Mouse (Mus musculus) right cerebral cortex, postnatal 14 days (tissue): Measurements from ENCODE around the gene Arhgap31.

Experiments used
- DNase-seq: peaks from one replicate; pipeline ENCODE4 v3.0.0; 2022

Arhgap31 gene

GRCm38 (mm10) chr16:38648155-38648554, 64.9 kb downstream of the Arhgap31 start:
- no peak for DNase-seq

GRCm38 (mm10) chr16:38644455-38644854, 68.6 kb downstream of the Arhgap31 start:
- no peak for DNase-seq

GRCm38 (mm10) chr16:38637085-38637484, 76.0 kb downstream of the Arhgap31 start:
- no peak for DNase-seq

DNA sequence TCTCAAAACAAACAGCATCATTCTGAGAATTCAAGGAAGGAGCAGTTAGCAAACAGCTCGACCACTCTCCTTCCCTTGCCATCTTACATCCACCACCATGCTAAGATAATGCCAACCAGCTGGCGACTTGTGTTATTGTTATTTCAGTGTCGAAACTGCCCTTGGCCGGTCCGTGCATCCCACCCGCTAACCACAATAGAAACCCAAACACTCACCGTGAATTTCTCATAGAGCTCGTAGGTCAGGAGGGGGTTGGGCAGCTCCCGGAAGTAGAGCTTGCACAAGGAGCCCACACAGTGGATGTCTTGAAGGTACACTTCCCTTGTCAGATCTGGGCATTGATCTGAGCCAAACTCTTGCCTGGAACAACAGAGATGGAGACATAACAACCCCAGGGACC, 76.4 kb downstream of the Arhgap31 start:
- DNase-seq, result no peak

DNA sequence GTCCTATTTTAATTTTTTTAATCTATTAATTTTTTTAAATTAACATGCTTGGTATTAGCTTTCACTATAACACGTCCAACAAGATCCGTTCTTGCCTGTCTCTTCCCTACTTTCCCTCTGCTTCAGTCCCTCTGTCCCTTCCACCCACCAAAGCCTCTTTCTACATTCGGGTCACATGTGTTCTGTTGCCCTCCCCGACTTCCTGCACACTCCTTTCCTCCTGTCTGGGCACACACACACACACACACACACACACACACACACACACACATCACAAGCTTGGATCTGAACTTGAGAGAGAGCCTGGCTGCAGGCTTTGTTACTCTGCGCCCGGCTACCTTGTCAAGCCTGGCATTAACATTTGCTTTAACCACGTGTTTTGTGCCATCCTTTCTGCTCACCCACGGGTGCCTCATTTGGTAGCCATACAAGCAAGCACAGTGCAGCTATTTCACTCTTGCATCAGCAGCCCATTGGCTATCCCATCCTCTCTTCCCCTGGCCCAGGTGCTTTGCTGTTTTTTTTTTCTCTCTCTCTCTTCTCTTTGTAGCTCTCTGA, 77.2 kb downstream of the Arhgap31 start:
- no peak for DNase-seq

DNA sequence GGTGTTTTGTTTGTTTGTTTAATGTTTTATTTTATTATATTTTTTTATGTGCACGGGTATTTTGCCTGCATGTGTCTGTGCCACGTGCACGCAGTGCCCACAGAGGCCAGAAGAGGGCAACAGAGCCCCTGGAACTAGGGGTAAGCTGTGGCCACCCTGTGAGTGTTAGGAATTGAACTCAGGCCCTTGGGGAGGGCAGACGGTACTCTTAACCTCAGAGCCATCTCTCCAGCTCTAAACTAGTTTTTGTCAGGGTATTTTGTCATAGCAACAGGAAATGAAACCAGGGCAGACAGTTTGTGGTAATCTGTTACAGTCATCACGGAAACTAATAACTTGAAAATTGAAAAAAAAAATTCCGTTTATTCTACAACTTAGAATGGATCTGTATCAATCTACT, 80.9 kb downstream of the Arhgap31 start:
- peak; percentile 52 for DNase-seq

- no peak for DNase-seq
These were observed 87.2 kb downstream of the Arhgap31 start for GRCm38 (mm10) chr16:38625811-38626369.

- no peak for DNase-seq
These were observed 87.7 kb downstream of the Arhgap31 start for GRCm38 (mm10) chr16:38625411-38625810.

- DNase-seq, result no peak
These were observed 88.8 kb downstream of the Arhgap31 start for GRCm38 (mm10) chr16:38624303-38624702.

GRCm38 (mm10) chr16:38622283-38622682, 90.8 kb downstream of the Arhgap31 start:
- DNase-seq, result no peak

- no peak for DNase-seq
These were observed 92.2 kb downstream of the Arhgap31 start for GRCm38 (mm10) chr16:38620696-38621450.

- peak; percentile 83 for DNase-seq
These were observed 94.0 kb downstream of the Arhgap31 start for GRCm38 (mm10) chr16:38619054-38619453.

DNA sequence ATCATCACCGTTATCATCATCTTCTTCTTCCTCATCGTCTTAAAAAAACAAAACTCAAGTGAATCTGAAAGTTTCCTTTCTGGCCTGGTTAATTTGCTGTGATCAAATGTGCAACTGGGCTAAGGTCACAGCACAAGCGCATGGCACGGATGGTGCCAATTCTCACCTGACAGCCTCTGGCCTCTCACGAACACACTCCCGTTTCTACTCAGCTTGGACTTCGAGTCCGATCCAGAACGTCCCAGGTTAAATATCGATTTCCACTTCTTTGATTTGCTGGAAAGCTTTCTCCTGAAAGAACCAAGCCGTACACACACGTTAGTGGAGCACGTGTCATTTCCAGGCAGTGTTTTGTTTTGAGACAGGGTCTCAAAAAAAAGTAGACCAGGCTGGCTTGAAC, 95.1 kb downstream of the Arhgap31 start:
- DNase-seq, result no peak

- DNase-seq, result no peak
These were observed 99.4 kb downstream of the Arhgap31 start for GRCm38 (mm10) chr16:38613646-38614045.

- DNase-seq, result no peak
These were observed 100.4 kb downstream of the Arhgap31 start for GRCm38 (mm10) chr16:38612646-38613045.

- no peak for DNase-seq
These were observed 104.0 kb downstream of the Arhgap31 start for GRCm38 (mm10) chr16:38609092-38609491.

- DNase-seq, result no peak
These were observed 104.4 kb downstream of the Arhgap31 start for GRCm38 (mm10) chr16:38608687-38609086.

DNA sequence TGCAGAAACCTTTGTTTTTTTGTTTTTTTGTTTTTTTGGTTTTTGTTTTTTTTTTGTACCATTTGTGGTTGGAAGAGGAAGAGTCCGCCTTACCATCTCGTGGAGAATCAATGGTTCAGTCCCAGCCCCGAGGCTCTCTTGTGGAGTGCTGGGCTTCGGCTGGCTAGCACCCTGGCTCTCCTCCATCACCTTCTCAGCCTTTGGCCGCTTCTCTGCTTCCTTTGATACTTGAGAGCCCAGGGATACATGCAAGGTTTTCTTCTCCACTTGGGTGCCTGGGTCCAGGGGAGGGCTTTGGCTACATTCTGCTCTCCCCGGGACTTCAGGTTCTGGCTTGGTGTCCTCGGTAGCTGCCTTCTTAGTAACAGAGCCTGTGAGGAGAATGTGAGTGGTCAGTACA, 106.6 kb downstream of the Arhgap31 start:
- no peak for DNase-seq

- no peak for DNase-seq
These were observed 109.9 kb downstream of the Arhgap31 start for GRCm38 (mm10) chr16:38602989-38603804.

GRCm38 (mm10) chr16:38598986-38599680, 113.9 kb downstream of the Arhgap31 start:
- DNase-seq, result no peak

- no peak for DNase-seq
These were observed 116.4 kb downstream of the Arhgap31 start for GRCm38 (mm10) chr16:38596651-38597050.

GRCm38 (mm10) chr16:38596099-38596498, 117.0 kb downstream of the Arhgap31 start:
- DNase-seq, result no peak

DNA sequence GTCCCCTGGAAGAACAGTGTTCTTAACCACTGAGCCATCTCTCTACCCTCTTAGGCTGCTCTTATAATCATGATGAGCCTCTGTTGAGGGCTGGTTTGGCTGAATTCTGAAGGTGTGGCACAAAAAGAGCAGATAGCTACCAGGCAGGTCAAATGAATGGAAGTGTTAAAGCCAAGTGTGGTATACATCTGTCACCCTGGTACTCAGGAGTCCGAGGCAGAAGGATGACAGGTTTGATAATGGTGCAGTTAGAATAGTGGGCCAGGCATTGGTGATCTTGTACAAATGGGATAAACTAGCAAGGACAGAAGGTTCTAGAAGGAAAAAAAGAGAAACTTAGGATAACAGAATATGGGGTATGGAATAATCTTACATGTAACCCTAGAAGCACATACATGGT, 118.6 kb downstream of the Arhgap31 start:
- no peak for DNase-seq
